Mouse (Mus musculus) liver, embryonic 12.5 days (tissue): ENCODE data around the gene Rcn3. TPM values are rescaled to one million over a fixed set of nuclear protein-coding genes. Genes with fewer than 3 reads are reported as not detected.

Experiments used
- ATAC-seq: fragments of 200-750 bp; cut with Nextera tagmentation; 2 replicates; pipeline ENCODE4 v1.8.0; 2017; ENCODE audit warnings: moderate number of reproducible peaks, mild to moderate bottlenecking, moderate library complexity
- H3K27ac ChIP-seq: fragments of 300-500 bp; sonication (generic); 2 replicates; pipeline ENCODE4 v1.5.1; 2016; ENCODE audit warnings: mild to moderate bottlenecking
- H3K27me3 ChIP-seq: fragments of 300-500 bp; sonication (generic); replicated peaks from 2 replicates; pipeline ENCODE4 v1.6.1; 2016; ENCODE audit warnings: mild to moderate bottlenecking, moderate library complexity
- H3K36me3 ChIP-seq: fragments of 300-500 bp; sonication (generic); 2 replicates; pipeline ENCODE4 v1.6.1; 2016; ENCODE audit warnings: mild to moderate bottlenecking, moderate library complexity
- H3K4me1 ChIP-seq: fragments of 300-500 bp; sonication (generic); 2 replicates; pipeline ENCODE4 v1.6.1; 2016
- H3K4me2 ChIP-seq: fragments of 300-500 bp; sonication (generic); 2 replicates; pipeline ENCODE4 v1.6.1; 2016; ENCODE audit warnings: mild to moderate bottlenecking, moderate library complexity
- H3K4me3 ChIP-seq: fragments of 300-500 bp; sonication (generic); 2 replicates; pipeline ENCODE4 v1.5.1; 2016; ENCODE audit warnings: mild to moderate bottlenecking, moderate library complexity
- H3K9ac ChIP-seq: fragments of 300-500 bp; sonication (generic); 2 replicates; pipeline ENCODE4 v1.6.1; 2016; ENCODE audit warnings: mild to moderate bottlenecking, moderate library complexity
- H3K9me3 ChIP-seq: fragments of 300-500 bp; sonication (generic); replicated peaks from 2 replicates; pipeline ENCODE4 v1.6.1; 2016; ENCODE audit warnings: mild to moderate bottlenecking, moderate library complexity
- WGBS: fragments of 180-500 bp; shearing (Covaris S2); methylation state at CpG from one replicate; pipeline ENCODE4 v1.1.7; 2016; ENCODE audit not compliant: insufficient replicate concordance; 5-methylcytosine and 5-hydroxymethylcytosine counted together
- polyA plus RNA-seq: library from polyadenylated mRNA; unstranded; fragments of >200 nt; fragmentation: Nextera tagmentation; extraction: Ambion mirVana; gene quantifications from 2 replicates; pipeline ENCODE4 v1.2.1, GENCODE M21; 2016

The Rcn3 gene
- polyA plus RNA-seq, 1 experiment from 2014 or later = 70.9 TPM

DNA sequence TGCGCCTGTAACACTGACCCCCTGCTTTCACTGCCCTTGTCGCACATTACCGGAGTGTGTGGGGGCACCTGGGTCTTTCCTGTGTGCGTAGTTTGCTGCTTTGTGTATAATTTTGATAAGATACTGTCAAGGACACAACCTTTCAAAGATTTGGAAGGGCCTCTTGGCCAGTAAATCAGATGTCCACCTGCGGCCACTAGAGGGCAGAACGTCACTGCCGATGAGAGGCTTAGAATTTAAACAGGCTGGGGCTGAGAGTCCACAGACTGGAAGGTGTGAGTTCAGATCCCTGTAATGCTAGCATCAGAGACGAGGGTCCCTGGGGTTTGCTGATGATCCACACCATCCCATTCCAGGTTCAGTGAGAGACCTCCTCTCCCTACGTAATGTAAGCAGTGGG is 13.5 kb downstream of the Rcn3 start:
- Histone ChIP-seq H3K4me2 (no peak overlapping the region), H3K4me3 (no peak overlapping the region), H3K27me3 (no peaks in the 10 kb centered on the region), H3K4me1 (peaks cover 40% of the 10 kb centered on the region), H3K27ac (no peak overlapping the region), H3K9ac (no peak overlapping the region), H3K36me3 (peaks cover 48% of the 10 kb centered on the region), H3K9me3 (no peaks in the 10 kb centered on the region)
- ATAC-seq = no peak
- WGBS = 22% methylated on average over 9 of the region's 9 CpGs

DNA sequence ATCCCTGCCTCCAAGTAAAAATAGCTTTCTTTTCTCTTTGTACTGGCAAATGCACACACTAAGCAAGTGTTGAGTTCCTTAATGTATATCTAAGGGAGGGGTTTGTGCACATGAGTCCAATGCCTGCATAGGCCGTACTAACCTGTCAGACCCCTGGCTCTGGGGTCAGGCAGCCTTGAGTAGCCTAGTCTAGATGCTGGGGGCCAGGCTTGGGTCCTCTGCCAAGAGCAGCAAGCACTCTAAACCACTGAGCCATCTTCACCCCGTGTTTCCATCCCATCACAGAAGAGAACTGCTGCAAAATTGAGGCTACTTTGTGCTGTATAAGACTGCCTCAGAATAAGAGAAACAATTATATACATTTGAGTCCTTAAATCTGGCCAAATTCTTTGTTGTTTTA is 14.2 kb downstream of the Rcn3 start:
- Histone ChIP-seq H3K27ac (no peak overlapping the region), H3K9me3 (no peaks in the 10 kb centered on the region), H3K36me3 (peaks cover 48% of the 10 kb centered on the region), H3K4me2 (no peak overlapping the region), H3K4me3 (no peak overlapping the region), H3K27me3 (no peaks in the 10 kb centered on the region), H3K9ac (no peak overlapping the region), H3K4me1 (peaks cover 40% of the 10 kb centered on the region)
- 84% methylated on average over 2 of the region's 2 CpGs for WGBS
- no peak for ATAC-seq

GRCm38 (mm10) chr7:45077322-45077721 is 14.7 kb downstream of the Rcn3 start:
- Histone ChIP-seq H3K4me1 (peaks cover 40% of the 10 kb centered on the region), H3K4me2 (no peak overlapping the region), H3K9me3 (no peaks in the 10 kb centered on the region), H3K27ac (no peak overlapping the region), H3K9ac (no peak overlapping the region), H3K27me3 (no peaks in the 10 kb centered on the region), H3K36me3 (peaks cover 51% of the 10 kb centered on the region), H3K4me3 (no peak overlapping the region)
- 82% methylated on average over 14 of the region's 14 CpGs for WGBS
- no peak for ATAC-seq

- WGBS = 86% methylated on average over 30 of the region's 30 CpGs
- ATAC-seq = no peak
- peaks cover 51% of the 10 kb centered on the region for H3K36me3 ChIP-seq
These were observed 15.5 kb downstream of the Rcn3 start for GRCm38 (mm10) chr7:45076501-45076900.

DNA sequence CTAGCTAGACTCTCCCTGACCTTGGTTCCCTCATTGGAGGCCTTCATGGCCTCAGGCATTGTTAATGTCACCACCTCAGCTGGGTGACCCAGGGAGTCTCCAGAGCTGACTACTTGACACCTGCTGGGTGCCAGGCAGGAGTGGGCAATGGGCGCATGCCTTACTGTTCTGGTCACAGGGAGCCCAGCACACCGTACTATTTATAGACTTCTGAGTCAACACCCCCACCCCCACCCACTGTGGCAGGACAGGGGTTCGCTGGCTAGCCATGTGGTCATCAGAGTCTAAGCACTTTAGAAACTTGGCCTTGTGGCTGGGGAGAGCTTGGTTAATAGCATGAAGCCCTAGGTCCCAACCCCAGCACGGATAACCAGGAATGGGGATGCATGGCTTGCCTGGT is 16.6 kb downstream of the Rcn3 start:
- Histone ChIP-seq H3K9me3 (no peaks in the 10 kb centered on the region), H3K4me3 (no peak overlapping the region), H3K27ac (no peak overlapping the region), H3K9ac (no peak overlapping the region), H3K36me3 (peaks cover 51% of the 10 kb centered on the region), H3K27me3 (no peaks in the 10 kb centered on the region), H3K4me1 (peaks cover 32% of the 10 kb centered on the region), H3K4me2 (no peak overlapping the region)
- WGBS = 63% methylated on average over 4 of the region's 4 CpGs
- 0 out of 2 replicates have a peak, but pooled peaks have one; percentile 7 for ATAC-seq

More at GRCm38 (mm10) chr7:45076501-45076900, 15.5 kb downstream of the Rcn3 start:
- Histone ChIP-seq H3K4me3 (no peak overlapping the region), H3K9me3 (no peaks in the 10 kb centered on the region), H3K4me1 (peaks cover 38% of the 10 kb centered on the region), H3K27ac (no peak overlapping the region), H3K9ac (no peak overlapping the region), H3K4me2 (no peak overlapping the region), H3K27me3 (no peaks in the 10 kb centered on the region)

DNA sequence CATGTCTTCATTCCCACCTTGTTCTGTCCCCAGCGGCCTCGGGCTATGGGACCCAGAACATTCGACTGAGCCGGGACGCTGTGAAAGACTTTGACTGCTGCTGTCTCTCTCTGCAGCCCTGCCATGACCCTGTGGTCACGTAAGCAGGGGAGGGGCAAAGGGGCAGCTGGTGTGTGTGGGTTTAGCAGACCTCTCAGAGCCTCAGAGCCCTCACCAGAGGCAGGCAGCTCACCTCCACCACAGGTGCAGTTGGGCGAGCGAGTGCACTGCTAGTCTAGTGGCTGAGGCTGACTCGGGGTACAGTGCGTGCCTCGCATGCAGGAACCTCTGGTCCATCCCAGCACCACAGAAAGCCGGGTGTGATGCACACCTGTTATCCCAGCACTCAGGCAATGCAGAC is 18.1 kb downstream of the Rcn3 start:
- 81% methylated on average over 12 of the region's 12 CpGs for WGBS
- no peak overlapping the region for H3K4me3 ChIP-seq
- no peak overlapping the region for H3K27ac ChIP-seq
- peak overlapping the region; percentile 19; the same call in 1 of the 2 replicates for H3K9ac ChIP-seq
- no peaks in the 10 kb centered on the region for H3K27me3 ChIP-seq
- no peaks in the 10 kb centered on the region for H3K9me3 ChIP-seq
- no peak overlapping the region for H3K4me2 ChIP-seq
- H3K4me1 ChIP-seq = peaks cover 36% of the 10 kb centered on the region
- H3K36me3 ChIP-seq = peaks cover 51% of the 10 kb centered on the region
- ATAC-seq = no peak

DNA sequence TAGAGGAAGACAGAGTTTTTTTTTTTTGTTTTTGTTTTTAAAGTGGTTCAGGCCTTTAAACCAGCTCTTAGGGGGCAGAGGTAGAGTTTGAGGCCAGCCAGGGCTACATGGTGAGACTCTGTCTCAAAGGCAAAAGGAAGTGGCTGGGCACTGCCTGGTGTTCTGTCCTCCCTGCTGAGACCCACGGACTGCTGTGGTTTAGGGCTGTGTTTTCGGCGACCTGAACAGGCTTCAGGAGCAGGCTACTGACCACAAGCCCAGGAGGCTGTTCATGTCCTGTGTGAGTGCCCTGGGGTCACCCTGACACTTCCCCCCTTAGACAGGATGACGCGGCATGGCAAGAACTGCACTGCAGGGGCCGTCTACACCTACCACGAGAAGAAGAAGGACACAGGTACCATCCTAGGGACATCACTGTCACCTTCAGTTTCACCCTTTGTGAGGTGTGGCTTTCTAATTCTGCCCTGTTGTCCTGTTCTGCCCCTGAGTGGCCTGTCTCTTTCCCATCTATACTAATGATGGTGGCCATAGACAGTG is 18.8 kb downstream of the Rcn3 start:
- 48% methylated on average over 7 of the region's 7 CpGs for WGBS
- peaks cover 51% of the 10 kb centered on the region for H3K36me3 ChIP-seq
- peak overlapping the region; percentile 19; the same call in 1 of the 2 replicates for H3K9ac ChIP-seq
- no peak for ATAC-seq
- H3K27me3 ChIP-seq = no peaks in the 10 kb centered on the region
- H3K27ac ChIP-seq = peak overlapping the region; percentile 2
- H3K4me3 ChIP-seq = no peak overlapping the region
- H3K9me3 ChIP-seq = no peaks in the 10 kb centered on the region
- no peak overlapping the region for H3K4me2 ChIP-seq
- peaks cover 35% of the 10 kb centered on the region for H3K4me1 ChIP-seq

- Histone ChIP-seq H3K36me3 (peaks cover 44% of the 10 kb centered on the region), H3K27me3 (no peaks in the 10 kb centered on the region), H3K9ac (no peak overlapping the region), H3K9me3 (no peaks in the 10 kb centered on the region), H3K4me2 (no peak overlapping the region), H3K4me1 (peaks cover 43% of the 10 kb centered on the region), H3K4me3 (no peak overlapping the region), H3K27ac (no peak overlapping the region)
- ATAC-seq = no peak
- 65% methylated on average over 2 of the region's 2 CpGs for WGBS
These were observed 19.8 kb downstream of the Rcn3 start for GRCm38 (mm10) chr7:45072230-45072629.

DNA sequence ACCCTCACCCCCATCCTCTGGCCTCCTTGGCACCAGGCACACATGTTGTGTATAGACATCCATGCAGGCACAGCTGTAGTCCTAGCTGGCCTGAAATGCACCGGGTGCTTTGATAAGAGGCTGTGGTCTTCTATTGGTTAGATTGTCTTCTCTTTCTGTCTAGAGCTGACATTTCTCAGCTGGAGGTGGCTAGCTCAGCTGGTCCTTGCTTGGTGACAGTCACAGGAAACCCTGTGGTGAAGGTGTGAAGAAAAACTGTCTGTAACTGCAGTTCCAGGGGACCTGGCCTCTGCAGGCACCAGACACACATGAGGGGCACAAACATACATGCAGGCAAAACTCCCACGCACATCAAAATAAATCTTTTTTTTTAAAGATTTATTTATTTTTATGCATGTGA is 22.4 kb downstream of the Rcn3 start:
- no peak for ATAC-seq
- 63% methylated on average over 2 of the region's 2 CpGs for WGBS
- H3K27me3 ChIP-seq = no peaks in the 10 kb centered on the region
- no peaks in the 10 kb centered on the region for H3K9me3 ChIP-seq
- H3K36me3 ChIP-seq = peaks cover 19% of the 10 kb centered on the region
- H3K4me2 ChIP-seq = no peak overlapping the region
- peaks cover 49% of the 10 kb centered on the region for H3K4me1 ChIP-seq
- no peak overlapping the region for H3K9ac ChIP-seq
- no peak overlapping the region for H3K27ac ChIP-seq
- H3K4me3 ChIP-seq = no peak overlapping the region

DNA sequence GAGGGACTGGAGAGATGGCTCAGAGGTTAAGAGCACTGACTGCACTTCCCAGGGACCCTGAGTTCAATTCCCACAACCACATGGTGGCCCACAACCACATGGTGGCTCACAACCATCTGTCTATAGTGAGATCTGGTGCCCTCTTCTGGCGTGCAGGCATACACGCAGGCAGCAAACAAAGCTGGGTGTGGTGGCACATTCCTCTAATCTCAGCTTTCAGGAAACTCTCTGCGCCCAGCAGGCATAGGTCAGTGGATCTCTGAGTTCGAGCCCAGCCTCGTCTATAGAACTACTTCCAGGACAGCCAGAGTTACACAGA is 24.1 kb downstream of the Rcn3 start:
- Histone ChIP-seq H3K27ac (no peak overlapping the region), H3K9ac (no peak overlapping the region), H3K4me3 (no peak overlapping the region), H3K4me2 (no peak overlapping the region), H3K4me1 (peaks cover 52% of the 10 kb centered on the region), H3K27me3 (no peaks in the 10 kb centered on the region), H3K36me3 (0 out of 2 replicates have a peak, but pooled peaks cover 3% of the 10 kb centered on the region), H3K9me3 (no peaks in the 10 kb centered on the region)
- peak; percentile 42 for ATAC-seq
- WGBS = 9% methylated on average over 5 of the region's 5 CpGs

- Histone ChIP-seq H3K4me1 (peaks cover 48% of the 10 kb centered on the region), H3K36me3 (no peaks in the 10 kb centered on the region), H3K4me3 (no peak overlapping the region), H3K27me3 (no peaks in the 10 kb centered on the region), H3K9ac (no peak overlapping the region), H3K27ac (no peak overlapping the region; the same call in 1 of the 2 replicates), H3K9me3 (no peaks in the 10 kb centered on the region), H3K4me2 (no peak overlapping the region)
- ATAC-seq = peak; percentile 33; the same call in 1 of the 2 replicates
- 42% methylated on average over 4 of the region's 4 CpGs for WGBS
These were observed 24.6 kb downstream of the Rcn3 start for GRCm38 (mm10) chr7:45067190-45067999.

- Histone ChIP-seq H3K4me2 (peak within 1 kb of the TSS; percentile 80), H3K4me3 (peak within 1 kb of the TSS; percentile 69), H3K36me3 (no peaks in the 10 kb centered on the region), H3K27ac (peak within 1 kb of the TSS; percentile 84), H3K9me3 (no peaks in the 10 kb centered on the region), H3K27me3 (no peaks in the 10 kb centered on the region), H3K4me1 (peaks cover 48% of the 10 kb centered on the region), H3K9ac (peak within 1 kb of the TSS; percentile 75)
- peak; percentile 89 for ATAC-seq
- WGBS = under 1% methylated on average over 31 of the region's 31 CpGs
These were observed 29.7 kb downstream of the Rcn3 start, which contains the start of the genes Nosip and Prrg2 for GRCm38 (mm10) chr7:45062239-45062835. Gene Nosip, plus strand, starts transcription at chr7:45062429. Gene Prrg2, minus strand, starts transcription at chr7:45062677.
